Mouse (Mus musculus) MEL (cell line): ENCODE data around the gene Sp2. TPM values are rescaled to one million over a fixed set of nuclear protein-coding genes. Genes with fewer than 3 reads are reported as not detected.

Experiments
- DNase-seq: peaks from one replicate; pipeline ENCODE4 v3.0.0; 2011; ENCODE audit warnings: low read depth, low spot score
- H3K27ac ChIP-seq: 2 replicates; pipeline ENCODE4 v1.5.1; 2012; ENCODE audit warnings: low read depth, mild to moderate bottlenecking, control low read depth, low read length, moderate library complexity; ENCODE audit not compliant: control insufficient read depth
- H3K27me3 ChIP-seq, 2 experiments: fragments of 150-350 bp in 1 of 2; sonication (generic) in 1 of 2; 2 replicates each; pipeline ENCODE4 v1.6.1; 2012; ENCODE audit warnings: low read length in 2 of 2, mild to moderate bottlenecking in 2 of 2, improper control_type of control experiment in 1 of 2, moderate library complexity in 1 of 2; ENCODE audit not compliant: insufficient read depth in 2 of 2, control insufficient read depth in 1 of 2
- H3K36me3 ChIP-seq, 2 experiments: 2 replicates each; pipeline ENCODE4 v1.6.1; 2012 to 2014; ENCODE audit warnings: low read length in 2 of 2, improper control_type of control experiment in 1 of 2, inconsistent platforms in 1 of 2, mild to moderate bottlenecking in 1 of 2; ENCODE audit not compliant: insufficient read depth in 2 of 2, control insufficient read depth in 1 of 2
- H3K4me1 ChIP-seq, 2 experiments: fragments of 150-350 bp in 1 of 2; sonication (generic) in 1 of 2; 2 replicates each; pipeline ENCODE4 v1.6.1; 2012; ENCODE audit warnings: low read length in 2 of 2, improper control_type of control experiment in 1 of 2, mild to moderate bottlenecking in 1 of 2; ENCODE audit not compliant: insufficient read depth in 2 of 2, control insufficient read depth in 1 of 2
- H3K4me3 ChIP-seq, 2 experiments: fragments of 150-350 bp in 1 of 2; sonication (generic) in 1 of 2; 2 replicates each; pipeline ENCODE4 v1.5.1; 2012; ENCODE audit warnings: low read depth in 2 of 2, low read length in 2 of 2, mild to moderate bottlenecking in 2 of 2, moderate library complexity in 2 of 2, control low read depth in 1 of 2, improper control_type of control experiment in 1 of 2; ENCODE audit not compliant: control insufficient read depth in 1 of 2, insufficient read depth in 1 of 2
- H3K79me2 ChIP-seq: 2 replicates; pipeline ENCODE4 v1.6.1; 2012; ENCODE audit warnings: mild to moderate bottlenecking, low read length, moderate library complexity; ENCODE audit not compliant: control insufficient read depth, poor library complexity, insufficient read depth
- H3K9ac ChIP-seq: 2 replicates; pipeline ENCODE4 v1.6.1; 2012; ENCODE audit warnings: low read depth, mild to moderate bottlenecking, control low read depth, low read length, moderate library complexity; ENCODE audit not compliant: control insufficient read depth, poor library complexity, severe bottlenecking
- H3K9me3 ChIP-seq: fragments of 150-350 bp; sonication (generic); replicated peaks from 2 replicates; pipeline ENCODE4 v1.6.1; 2012; ENCODE audit warnings: mild to moderate bottlenecking, low read length, improper control_type of control experiment, moderate library complexity; ENCODE audit not compliant: insufficient read depth
- E2F4 ChIP-seq: IDR thresholded peaks from 2 replicates; pipeline ENCODE4 v1.6.1; 2011; ENCODE audit warnings: low read depth, low read length, improper control_type of control experiment, borderline replicate concordance
- GABPA ChIP-seq: IDR thresholded peaks from 2 replicates; pipeline ENCODE4 v1.6.1; 2012; ENCODE audit warnings: low read depth, mild to moderate bottlenecking, inconsistent platforms, low read length, improper control_type of control experiment, moderate library complexity
- KAT2A ChIP-seq: conservative IDR thresholded peaks from 2 replicates; pipeline ENCODE4 v1.6.1; 2012; ENCODE audit warnings: low read depth, low read length, improper control_type of control experiment, inconsistent platforms
- MAZ ChIP-seq: IDR thresholded peaks from 2 replicates; pipeline ENCODE4 v1.6.1; 2012; ENCODE audit warnings: low read depth, mild to moderate bottlenecking, inconsistent platforms, low read length, improper control_type of control experiment
- NELFE ChIP-seq: IDR thresholded peaks from 2 replicates; pipeline ENCODE4 v1.6.1; 2011; ENCODE audit warnings: low read depth, low read length, improper control_type of control experiment
- POLR2AphosphoS2 ChIP-seq: IDR thresholded peaks from 2 replicates; pipeline ENCODE4 v1.6.1; 2011; ENCODE audit warnings: low read length, improper control_type of control experiment
- RAD21 ChIP-seq: IDR thresholded peaks from 2 replicates; pipeline ENCODE4 v1.6.1; 2011; ENCODE audit warnings: mild to moderate bottlenecking, low read depth, low read length, improper control_type of control experiment
- TAL1 ChIP-seq: IDR thresholded peaks from 2 replicates; pipeline ENCODE4 v1.6.1; 2012; ENCODE audit warnings: mild to moderate bottlenecking, inconsistent platforms, low read length, moderate library complexity, mixed read lengths
- USF2 ChIP-seq, 2 experiments: IDR thresholded peaks; 2 replicates each; pipeline ENCODE4 v1.6.1; 2011 to 2012; ENCODE audit warnings: improper control_type of control experiment in 2 of 2, low read length in 2 of 2, borderline replicate concordance in 1 of 2, inconsistent platforms in 1 of 2, low read depth in 1 of 2, mild to moderate bottlenecking in 1 of 2; ENCODE audit not compliant: insufficient read depth in 1 of 2
- ZMIZ1 ChIP-seq: IDR thresholded peaks from 2 replicates; pipeline ENCODE4 v1.6.1; 2012; ENCODE audit warnings: low read depth, mild to moderate bottlenecking, inconsistent platforms, low read length, improper control_type of control experiment, moderate library complexity
- polyA plus RNA-seq, 2 experiments: library from polyadenylated mRNA; stranded (reverse) in 1 of 2; unstranded in 1 of 2; fragments of >175 nt in 1 of 2; fragments of >200 nt in 1 of 2; gene quantifications; 2 replicates each; pipeline versions ENCODE4 v1.2.1 to v1.2.4; 2012; ENCODE audit warnings: low replicate concordance in 2 of 2, low read depth in 1 of 2; ENCODE audit not compliant: insufficient read length in 2 of 2, insufficient read depth in 1 of 2, missing spikeins in 1 of 2
- total RNA-seq: library from RNA; depleted of rRNA; stranded (reverse); fragments of 300-350 nt; gene quantifications from 2 replicates; pipeline ENCODE4 v1.2.3, GENCODE M21; 2012; rRNA removed

The Sp2 gene
- total and polyA plus RNA-seq, 3 experiments, result 1.4 to 20.3 TPM; not detected in 1

GRCm38 (mm10) chr11:96908594-96908993, 74.2 kb downstream of the Sp2 start:
- TF ChIP-seq USF2 (IDR thresholded peaks at IDR 0.05; ENCODE audit: borderline replicate concordance in 1 of 2, insufficient read depth in 1 of 2, low read depth in 1 of 2, low read length in 2 of 2), result no peak
- no peak for TF ChIP-seq E2F4
- TF ChIP-seq TAL1, result no peak

GRCm38 (mm10) chr11:96906431-96907161, 76.2 kb downstream of the Sp2 start:
- Histone ChIP-seq H3K4me3 (no peak overlapping the region), H3K36me3 (no peaks in the 10 kb centered on the region; a peak in 1 of 4 replicates), H3K27ac (no peak overlapping the region), H3K9me3 (no peaks in the 10 kb centered on the region), H3K27me3 (0 out of 4 replicates have a peak, but pooled peaks cover 0 to 2% of the 10 kb centered on the region in 2 experiments), H3K79me2 (no peaks in the 10 kb centered on the region), H3K9ac (no peak overlapping the region), H3K4me1 (no peaks in the 10 kb centered on the region)
- peak; percentile 53; the same call in 1 of the 2 replicates for TF ChIP-seq POLR2AphosphoS2
- no peak for TF ChIP-seq KAT2A
- TF ChIP-seq ZMIZ1, result no peak
- TF ChIP-seq MAZ, result no peak
- TF ChIP-seq GABPA, result no peak
- no peak for TF ChIP-seq NELFE
- no peak for TF ChIP-seq RAD21
- no peak for DNase-seq

More at GRCm38 (mm10) chr11:96908594-96908993, 74.2 kb downstream of the Sp2 start:
- no peak overlapping the region for H3K9ac ChIP-seq
- no peak overlapping the region for H3K27ac ChIP-seq
- peaks cover 0 to 4% of the 10 kb centered on the region in 2 experiments; a peak in 2 of 4 replicates for H3K4me1 ChIP-seq
- H3K79me2 ChIP-seq, result no peaks in the 10 kb centered on the region
- H3K4me3 ChIP-seq, result no peak overlapping the region
- no peaks in the 10 kb centered on the region for H3K27me3 ChIP-seq
- DNase-seq, result no peak
- no peaks in the 10 kb centered on the region for H3K9me3 ChIP-seq
- no peaks in the 10 kb centered on the region; a peak in 1 of 4 replicates for H3K36me3 ChIP-seq

Other genes starting within 250 kb of the Sp2 start
- gene Snx11, start 205.4 kb downstream of the Sp2 start, total RNA-seq, result 33.9 and 43.1 TPM in 2 replicates
- gene Snx11, start 205.4 kb downstream of the Sp2 start, polyA plus RNA-seq, result 10 to 100 TPM in 1 of 2 experiments, not detected in 1; 33.7 TPM
- gene Cbx1, start 193.8 kb downstream of the Sp2 start, total RNA-seq, result 132 and 135 TPM in 2 replicates
- 100 to 1,000 TPM; 152 to 368 TPM for gene Cbx1, start 193.8 kb downstream of the Sp2 start, polyA plus RNA-seq
- 44.8 and 47.0 TPM in 2 replicates for gene Nfe2l1, start 153.0 kb downstream of the Sp2 start, total RNA-seq
- gene Nfe2l1, start 153.0 kb downstream of the Sp2 start, polyA plus RNA-seq, result 10 to 100 TPM; 37.5 to 66.5 TPM
- 0.95 and 2.1 TPM in 2 replicates for gene Copz2, start 133.1 kb downstream of the Sp2 start, total RNA-seq
- gene Copz2, start 133.1 kb downstream of the Sp2 start, polyA plus RNA-seq, result 1 to 10 TPM in 1 of 2 experiments, not detected in 1; 6.3 TPM
- 45.2 and 48.9 TPM in 2 replicates for gene Cdk5rap3, start 66.5 kb downstream of the Sp2 start, total RNA-seq
- 10 to 100 TPM in 1 of 2 experiments, not detected in 1; 55.4 TPM for gene Cdk5rap3, start 66.5 kb downstream of the Sp2 start, polyA plus RNA-seq
- gene Prr15l, start 54.9 kb downstream of the Sp2 start, total RNA-seq, result 0.08 TPM in 1 of 2 replicates, not detected in the other
- under 1 TPM in 1 of 2 experiments, not detected in 1; 0.19 TPM for gene Prr15l, start 54.9 kb downstream of the Sp2 start, polyA plus RNA-seq
- gene Pnpo, start 39.0 kb downstream of the Sp2 start, total RNA-seq, result 41.7 and 55.7 TPM in 2 replicates
- 10 to 100 TPM in 1 of 2 experiments, not detected in 1; 38.8 TPM for gene Pnpo, start 39.0 kb downstream of the Sp2 start, polyA plus RNA-seq
- 0.03 TPM in 1 of 2 replicates, not detected in the other for gene Sp6, start 30.4 kb upstream of the Sp2 start, total RNA-seq
- gene Sp6, start 30.4 kb upstream of the Sp2 start, polyA plus RNA-seq, result under 1 TPM in 1 of 2 experiments, not detected in 1; 0.04 TPM
- gene Scrn2, start 47.0 kb upstream of the Sp2 start, total RNA-seq, result 19.8 and 26.7 TPM in 2 replicates
- 10 to 100 TPM in 1 of 2 experiments, not detected in 1; 14.8 TPM for gene Scrn2, start 47.0 kb upstream of the Sp2 start, polyA plus RNA-seq
- 0.19 and 0.20 TPM in 2 replicates for gene Lrrc46, start 58.4 kb upstream of the Sp2 start, total RNA-seq
- under 1 TPM in 1 of 2 experiments, not detected in 1; 0.75 TPM for gene Lrrc46, start 58.4 kb upstream of the Sp2 start, polyA plus RNA-seq
- gene Mrpl10, start 58.6 kb upstream of the Sp2 start, total RNA-seq, result 79.3 and 89.7 TPM in 2 replicates
- gene Mrpl10, start 58.6 kb upstream of the Sp2 start, polyA plus RNA-seq, result 100 to 1,000 TPM in 1 of 2 experiments, not detected in 1; 106 TPM
- gene Osbpl7, start 67.7 kb upstream of the Sp2 start, total RNA-seq, result 8.3 and 11.5 TPM in 2 replicates
- 10 to 100 TPM in 1 of 2 experiments, not detected in 1; 18.9 TPM for gene Osbpl7, start 67.7 kb upstream of the Sp2 start, polyA plus RNA-seq
- not detected in 2 replicates for gene Tbx21, start 132.4 kb upstream of the Sp2 start, total RNA-seq
- not detected for gene Tbx21, start 132.4 kb upstream of the Sp2 start, polyA plus RNA-seq
- gene Tbkbp1, start 168.5 kb upstream of the Sp2 start, total RNA-seq, result 10.3 and 11.7 TPM in 2 replicates
- gene Tbkbp1, start 168.5 kb upstream of the Sp2 start, polyA plus RNA-seq, result 10 to 100 TPM in 1 of 2 experiments, not detected in 1; 33.5 TPM
- gene Kpnb1, start 204.9 kb upstream of the Sp2 start, total RNA-seq, result 260 and 275 TPM in 2 replicates
- 100 to 1,000 TPM; 237 to 463 TPM for gene Kpnb1, start 204.9 kb upstream of the Sp2 start, polyA plus RNA-seq